Mouse (Mus musculus) ES-E14 (cell line): ENCODE data around the gene Erv3.

Source experiments
- HCFC1 ChIP-seq: IDR thresholded peaks from 2 replicates; pipeline ENCODE4 v1.6.1; 2012; ENCODE audit warnings: low read length, inconsistent platforms, borderline replicate concordance; ENCODE audit not compliant: insufficient read depth
- ZNF384 ChIP-seq: IDR thresholded peaks from 2 replicates; pipeline ENCODE4 v1.6.1; 2012; ENCODE audit warnings: low read depth, low read length, inconsistent platforms

- no peak for TF ChIP-seq ZNF384
- no peak for TF ChIP-seq HCFC1
These were observed 51.9 kb downstream of the Erv3 start for GRCm38 (mm10) chr2:131807660-131808059.
